Mouse (Mus musculus) lung, adult 18-20 months (tissue): ENCODE results near the gene Kdm4c.
A peak's percentile ranks its signal among the peaks of the same experiment; 100 is the strongest.
"Not testable (repeated sequence)": the region's sequence is repeated elsewhere in the genome, so short reads cannot be mapped to it uniquely, and the experiment has no call there.

Source experiments
- DNase-seq, 2 experiments: peaks; one replicate each; pipeline ENCODE4 v3.0.0; 2022; ENCODE audit warnings: mixed read lengths in 2 of 2

Kdm4c gene

GRCm38 (mm10) chr4:74242176-74242575 lies at the start of gene Kdm4c:
Kdm4c (plus strand) TSS chr4:74242497.
- DNase-seq, result no peak

- no peak for DNase-seq
Measured at GRCm38 (mm10) chr4:74201281-74201811, 41.0 kb upstream of the Kdm4c start.

- DNase-seq, result not testable (repeated sequence)
Measured at GRCm38 (mm10) chr4:74221780-74222179, 20.5 kb upstream of the Kdm4c start.

- DNase-seq, result no peak
Measured at GRCm38 (mm10) chr4:74222360-74222759, 19.9 kb upstream of the Kdm4c start.

- no peak for DNase-seq
Measured at GRCm38 (mm10) chr4:74224210-74224609, 18.1 kb upstream of the Kdm4c start.

GRCm38 (mm10) chr4:74230994-74231393 lies 11.3 kb upstream of the Kdm4c start:
- peak in 1 of 2 experiments; percentile 12 for DNase-seq

- DNase-seq, result peak; percentile 35 to 49
Measured at GRCm38 (mm10) chr4:74231405-74231804, 10.9 kb upstream of the Kdm4c start.

- DNase-seq, result no peak
Measured at GRCm38 (mm10) chr4:74233534-74233933, 8.8 kb upstream of the Kdm4c start.

GRCm38 (mm10) chr4:74251348-74252244 lies 9.3 kb downstream of the Kdm4c start:
- peak; percentile 96 to 97 for DNase-seq

- DNase-seq, result peak; percentile 45 to 50
Measured at GRCm38 (mm10) chr4:74252245-74253105, 10.2 kb downstream of the Kdm4c start.

GRCm38 (mm10) chr4:74257882-74258281 lies 15.6 kb downstream of the Kdm4c start:
- DNase-seq, result no peak

- DNase-seq, result no peak
Measured at GRCm38 (mm10) chr4:74258538-74258937, 16.2 kb downstream of the Kdm4c start.

GRCm38 (mm10) chr4:74259331-74259730 lies 17.0 kb downstream of the Kdm4c start:
- DNase-seq, result no peak

- no peak for DNase-seq
Measured at GRCm38 (mm10) chr4:74261879-74262278, 19.6 kb downstream of the Kdm4c start.

GRCm38 (mm10) chr4:74264428-74264955 lies 22.2 kb downstream of the Kdm4c start:
- no peak for DNase-seq

GRCm38 (mm10) chr4:74271180-74271579 lies 28.9 kb downstream of the Kdm4c start:
- DNase-seq, result no peak

- DNase-seq, result no peak
Measured at GRCm38 (mm10) chr4:74277486-74277885, 35.2 kb downstream of the Kdm4c start.

- no peak for DNase-seq
Measured at GRCm38 (mm10) chr4:74280170-74280569, 37.9 kb downstream of the Kdm4c start.

GRCm38 (mm10) chr4:74287851-74288250 lies 45.6 kb downstream of the Kdm4c start:
- DNase-seq, result no peak

GRCm38 (mm10) chr4:74294726-74295125 lies 52.4 kb downstream of the Kdm4c start:
- no peak for DNase-seq

- no peak for DNase-seq
Measured at GRCm38 (mm10) chr4:74305315-74306105, 63.2 kb downstream of the Kdm4c start.

GRCm38 (mm10) chr4:74311135-74311534 lies 68.8 kb downstream of the Kdm4c start:
- DNase-seq, result no peak
